Mouse (Mus musculus): Measurements from ENCODE around the gene Smc3. TPM values are rescaled to one million over a fixed set of nuclear protein-coding genes. Genes with fewer than 3 reads are reported as not detected.
"Not testable (repeated sequence)": the region's sequence is repeated elsewhere in the genome, so short reads cannot be mapped to it uniquely, and the experiment has no call there.

The Smc3 gene
- polyA plus RNA-seq, 1 experiment from 2014 or later = 54.7 TPM

GRCm38 (mm10) chr19:53644020-53644595 is 43.9 kb downstream of the Smc3 start:
- no peak overlapping the region for H3K4me2 ChIP-seq
- peaks cover 64% of the 10 kb centered on the region for H3K36me3 ChIP-seq
- no peak overlapping the region for H3K27ac ChIP-seq (replicated peaks)
- no peaks in the 10 kb centered on the region for H3K9me3 ChIP-seq
- WGBS = 93% methylated on average over 9 of the region's 9 CpGs
- ATAC-seq (ENCODE audit: low FRiP score, low read depth) = no peak
- no peak overlapping the region for H3K9ac ChIP-seq
- H3K27me3 ChIP-seq = no peaks in the 10 kb centered on the region
- peaks cover 6% of the 10 kb centered on the region for H3K4me1 ChIP-seq (replicated peaks)
- no peak overlapping the region for H3K4me3 ChIP-seq

GRCm38 (mm10) chr19:53647301-53647700 is 47.1 kb downstream of the Smc3 start:
- H3K36me3 ChIP-seq = peaks cover 35% of the 10 kb centered on the region
- H3K4me3 ChIP-seq = no peak overlapping the region
- peaks cover 11% of the 10 kb centered on the region for H3K4me1 ChIP-seq (replicated peaks)
- no peak for ATAC-seq (ENCODE audit: low FRiP score, low read depth)
- no peaks in the 10 kb centered on the region for H3K9me3 ChIP-seq
- no peak overlapping the region for H3K9ac ChIP-seq
- no peaks in the 10 kb centered on the region for H3K27me3 ChIP-seq
- H3K4me2 ChIP-seq = no peak overlapping the region
- no peak overlapping the region for H3K27ac ChIP-seq (replicated peaks)
- WGBS = 83% methylated on average over 9 of the region's 9 CpGs

GRCm38 (mm10) chr19:53648056-53648455 is 47.9 kb downstream of the Smc3 start:
- ATAC-seq (ENCODE audit: low FRiP score, low read depth) = peak; percentile 24; the same call in 1 of the 2 replicates
- Histone ChIP-seq H3K9ac (no peak overlapping the region), H3K4me1 (replicated peaks) (peaks cover 15% of the 10 kb centered on the region), H3K27me3 (no peaks in the 10 kb centered on the region), H3K4me2 (no peak overlapping the region), H3K9me3 (no peaks in the 10 kb centered on the region), H3K4me3 (no peak overlapping the region), H3K36me3 (peaks cover 33% of the 10 kb centered on the region), H3K27ac (replicated peaks) (no peak overlapping the region)
- 38% methylated on average over 5 of the region's 5 CpGs for WGBS

- H3K27ac ChIP-seq (replicated peaks) = no peak overlapping the region
- no peaks in the 10 kb centered on the region for H3K27me3 ChIP-seq
- no peak overlapping the region for H3K4me2 ChIP-seq
- peaks cover 26% of the 10 kb centered on the region for H3K36me3 ChIP-seq
- ATAC-seq (ENCODE audit: low FRiP score, low read depth) = peak; percentile 68
- no peak overlapping the region for H3K9ac ChIP-seq
- no peak overlapping the region for H3K4me3 ChIP-seq
- 41% methylated on average over 10 of the region's 10 CpGs for WGBS
- H3K4me1 ChIP-seq (replicated peaks) = peaks cover 16% of the 10 kb centered on the region
- H3K9me3 ChIP-seq = no peaks in the 10 kb centered on the region
Measured at GRCm38 (mm10) chr19:53648802-53649236, 48.6 kb downstream of the Smc3 start.

- Histone ChIP-seq H3K36me3 (peaks cover 22% of the 10 kb centered on the region), H3K27ac (replicated peaks) (no peak overlapping the region), H3K9ac (no peak overlapping the region), H3K4me2 (no peak overlapping the region), H3K4me3 (no peak overlapping the region), H3K4me1 (replicated peaks) (peaks cover 20% of the 10 kb centered on the region), H3K27me3 (no peaks in the 10 kb centered on the region), H3K9me3 (no peaks in the 10 kb centered on the region)
- 82% methylated on average over 6 of the region's 6 CpGs for WGBS
- peak; percentile 20; the same call in 1 of the 2 replicates for ATAC-seq (ENCODE audit: low FRiP score, low read depth)
Measured at GRCm38 (mm10) chr19:53649361-53649760, 49.2 kb downstream of the Smc3 start.

- 37% methylated on average over 5 of the region's 5 CpGs for WGBS
- no peak overlapping the region for H3K9ac ChIP-seq
- H3K9me3 ChIP-seq = no peaks in the 10 kb centered on the region
Measured at GRCm38 (mm10) chr19:53649802-53650201, 49.6 kb downstream of the Smc3 start.

GRCm38 (mm10) chr19:53650921-53651320 is 50.7 kb downstream of the Smc3 start:
- WGBS = 87% methylated on average over 7 of the region's 7 CpGs
- H3K4me3 ChIP-seq = no peak overlapping the region
- peaks cover 20% of the 10 kb centered on the region for H3K4me1 ChIP-seq (replicated peaks)
- H3K36me3 ChIP-seq = peaks cover 10% of the 10 kb centered on the region
- no peaks in the 10 kb centered on the region for H3K9me3 ChIP-seq
- no peak overlapping the region for H3K27ac ChIP-seq (replicated peaks)
- no peak overlapping the region for H3K9ac ChIP-seq
- H3K27me3 ChIP-seq = no peaks in the 10 kb centered on the region
- no peak overlapping the region for H3K4me2 ChIP-seq
- ATAC-seq (ENCODE audit: low FRiP score, low read depth) = no peak

More at GRCm38 (mm10) chr19:53649802-53650201, 49.6 kb downstream of the Smc3 start:
- peaks cover 20% of the 10 kb centered on the region for H3K36me3 ChIP-seq
- no peaks in the 10 kb centered on the region for H3K27me3 ChIP-seq
- no peak overlapping the region for H3K4me3 ChIP-seq
- H3K4me2 ChIP-seq = no peak overlapping the region
- no peak overlapping the region for H3K27ac ChIP-seq (replicated peaks)
- no peak for ATAC-seq (ENCODE audit: low FRiP score, low read depth)
- peaks cover 20% of the 10 kb centered on the region for H3K4me1 ChIP-seq (replicated peaks)

- H3K9me3 ChIP-seq = no peaks in the 10 kb centered on the region
- no peak for ATAC-seq (ENCODE audit: low FRiP score, low read depth)
- no peak overlapping the region for H3K4me2 ChIP-seq
- no peaks in the 10 kb centered on the region for H3K36me3 ChIP-seq
- no peak overlapping the region for H3K27ac ChIP-seq (replicated peaks)
- H3K9ac ChIP-seq = no peak overlapping the region
- peaks cover 20% of the 10 kb centered on the region for H3K4me1 ChIP-seq (replicated peaks)
- WGBS = 48% methylated on average over 9 of the region's 9 CpGs
- no peaks in the 10 kb centered on the region for H3K27me3 ChIP-seq
- H3K4me3 ChIP-seq = no peak overlapping the region
Measured at GRCm38 (mm10) chr19:53652267-53652666, 52.1 kb downstream of the Smc3 start.

- H3K9me3 ChIP-seq = no peaks in the 10 kb centered on the region
- H3K4me2 ChIP-seq = no peak overlapping the region
- WGBS = 67% methylated on average over 20 of the region's 20 CpGs
- H3K9ac ChIP-seq = no peak overlapping the region
- ATAC-seq (ENCODE audit: low FRiP score, low read depth) = peak; percentile 17; the same call in 1 of the 2 replicates
- H3K4me1 ChIP-seq (replicated peaks) = peaks cover 17% of the 10 kb centered on the region
- no peak overlapping the region for H3K4me3 ChIP-seq
- no peaks in the 10 kb centered on the region for H3K27me3 ChIP-seq
- no peaks in the 10 kb centered on the region for H3K36me3 ChIP-seq
- no peak overlapping the region for H3K27ac ChIP-seq (replicated peaks)
Measured at GRCm38 (mm10) chr19:53653624-53654467, 53.6 kb downstream of the Smc3 start.

GRCm38 (mm10) chr19:53656443-53656842 is 56.2 kb downstream of the Smc3 start:
- not testable (repeated sequence) for H3K27me3 ChIP-seq; H3K36me3 ChIP-seq; H3K9ac ChIP-seq; H3K4me3 ChIP-seq; H3K9me3 ChIP-seq; H3K4me2 ChIP-seq; ATAC-seq (ENCODE audit: low FRiP score, low read depth); H3K27ac ChIP-seq (replicated peaks)
- peaks cover 11% of the 10 kb centered on the region for H3K4me1 ChIP-seq (replicated peaks)
- 92% methylated on average over 11 of the region's 11 CpGs for WGBS

GRCm38 (mm10) chr19:53657437-53657836 is 57.2 kb downstream of the Smc3 start:
- no peak overlapping the region for H3K4me3 ChIP-seq
- no peak overlapping the region for H3K9ac ChIP-seq
- no peaks in the 10 kb centered on the region for H3K9me3 ChIP-seq
- no peak overlapping the region for H3K4me2 ChIP-seq
- no peak overlapping the region for H3K27ac ChIP-seq (replicated peaks)
- no peaks in the 10 kb centered on the region for H3K27me3 ChIP-seq
- peaks cover 7% of the 10 kb centered on the region for H3K4me1 ChIP-seq (replicated peaks)
- H3K36me3 ChIP-seq = no peaks in the 10 kb centered on the region
- 84% methylated on average over 5 of the region's 5 CpGs for WGBS
- no peak for ATAC-seq (ENCODE audit: low FRiP score, low read depth)

GRCm38 (mm10) chr19:53660722-53661420 is 60.7 kb downstream of the Smc3 start:
- ATAC-seq (ENCODE audit: low FRiP score, low read depth) = no peak
- WGBS = 79% methylated on average over 9 of the region's 9 CpGs
- no peaks in the 10 kb centered on the region for H3K4me1 ChIP-seq (replicated peaks)
- H3K4me2 ChIP-seq = no peak overlapping the region
- H3K27me3 ChIP-seq = no peaks in the 10 kb centered on the region
- H3K9me3 ChIP-seq = no peaks in the 10 kb centered on the region
- H3K9ac ChIP-seq = no peak overlapping the region
- H3K4me3 ChIP-seq = no peak overlapping the region
- no peak overlapping the region for H3K27ac ChIP-seq (replicated peaks)
- no peaks in the 10 kb centered on the region for H3K36me3 ChIP-seq
